Mouse (Mus musculus) ovary, postnatal 14 days (tissue): Measurements from ENCODE around the gene S100a16.

Source experiments
- DNase-seq: peaks from one replicate; pipeline ENCODE4 v3.0.0; 2022; ENCODE audit warnings: low spot score

S100a16 gene

DNA sequence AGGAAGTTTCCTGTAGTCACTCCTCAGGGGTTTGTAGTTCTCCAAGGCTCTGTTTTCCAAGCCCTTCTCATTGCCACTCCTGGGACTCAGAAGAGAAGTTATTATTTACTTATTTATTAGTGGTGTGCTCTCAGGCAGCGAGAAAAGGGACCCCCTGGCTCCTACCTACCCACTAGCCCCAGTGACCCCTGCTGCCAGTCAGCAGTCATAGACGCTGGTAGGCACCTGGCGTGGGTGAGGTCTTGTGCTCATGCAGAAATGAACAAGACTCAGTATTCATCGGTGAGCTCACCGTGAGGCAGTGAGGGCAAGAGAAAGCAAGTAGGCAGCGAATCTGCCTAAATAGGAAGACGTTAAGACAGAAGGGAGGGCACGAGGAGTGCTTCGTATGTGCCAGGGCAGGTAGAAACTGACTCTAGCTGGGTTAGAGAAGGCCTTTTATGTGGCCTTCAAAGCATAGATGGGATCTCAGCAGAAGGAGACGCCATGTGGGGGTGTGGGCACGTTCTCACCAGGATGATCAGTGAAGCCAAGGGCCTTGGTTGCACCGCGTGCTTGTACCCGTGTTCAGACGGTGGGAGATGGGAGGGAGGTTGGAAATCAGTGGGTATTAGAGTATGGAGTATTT, 49.1 kb downstream of the S100a16 start:
- DNase-seq: no peak

DNA sequence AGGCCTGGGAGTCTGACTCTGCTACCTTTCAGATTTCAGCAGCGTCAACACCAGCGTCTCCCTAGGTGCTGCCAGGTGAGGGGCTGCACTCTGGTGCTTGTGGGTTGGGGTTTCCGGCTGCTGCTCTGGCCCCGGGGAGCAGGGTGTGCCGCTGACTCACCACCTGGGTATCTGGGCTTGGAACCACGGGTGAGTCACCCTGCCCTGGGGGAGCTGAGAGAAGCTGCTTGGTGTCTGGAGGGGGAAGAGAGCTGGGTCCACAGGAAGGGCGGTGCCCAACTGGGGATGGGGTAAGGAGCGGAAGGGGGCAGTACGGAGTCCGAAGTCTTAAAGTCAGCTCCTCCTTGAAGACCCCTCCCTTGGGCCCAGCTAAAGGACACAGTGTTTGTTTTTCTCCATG, 49.9 kb downstream of the S100a16 start:
- DNase-seq: no peak

DNA sequence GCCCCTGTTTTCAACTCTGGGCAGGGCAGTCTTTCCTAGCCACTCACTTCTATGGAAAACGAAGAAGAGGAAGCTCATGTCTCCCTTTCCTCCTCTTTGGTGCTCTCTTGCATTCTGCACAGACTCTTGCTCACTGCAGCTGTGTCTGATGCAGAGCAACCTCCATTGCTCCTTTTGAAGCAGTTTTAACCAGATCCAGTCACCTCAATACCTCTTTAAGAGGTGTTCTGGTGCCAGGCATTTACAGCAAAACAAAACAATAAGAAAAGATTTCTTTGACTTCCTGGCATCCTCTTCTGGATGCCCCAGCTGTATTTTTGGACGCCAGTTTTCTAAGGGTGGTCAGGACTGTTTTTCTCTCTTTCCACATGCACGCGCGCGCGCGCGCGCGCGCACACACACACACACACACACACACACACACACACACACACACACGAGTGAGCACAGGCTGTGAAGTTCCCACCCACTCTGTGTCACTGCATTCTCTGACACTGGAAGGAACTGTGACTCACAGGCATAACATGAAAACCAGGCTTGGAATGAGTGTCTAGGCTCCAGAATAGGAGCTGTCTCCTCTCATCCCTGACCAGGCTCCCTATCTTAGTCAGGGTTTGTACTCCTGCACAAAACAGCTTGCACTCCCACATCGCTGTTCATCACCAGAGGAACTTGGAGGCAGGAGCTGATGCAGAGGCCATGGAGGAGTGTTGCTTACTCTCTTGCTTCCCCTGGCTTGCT, 50.5 kb downstream of the S100a16 start:
- DNase-seq: no peak

DNA sequence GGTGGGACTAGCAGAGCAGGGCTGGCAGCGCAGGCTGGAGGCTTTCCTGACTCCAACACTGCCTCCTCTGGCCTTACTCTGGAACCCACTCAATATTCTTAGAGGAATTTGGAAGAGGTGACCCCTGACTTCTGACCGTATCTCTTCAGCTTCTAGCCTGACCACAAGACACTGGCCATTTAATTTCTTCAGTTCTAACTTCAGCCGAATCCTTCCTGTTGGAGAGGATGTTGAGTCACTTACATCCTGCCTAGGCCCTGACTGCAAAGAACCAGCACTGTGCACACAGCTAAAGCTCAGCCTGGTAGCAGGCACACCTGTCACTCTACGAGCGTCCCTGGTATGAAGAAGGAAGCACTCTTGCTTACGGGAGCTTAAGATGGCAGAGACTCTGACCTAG, 52.3 kb downstream of the S100a16 start:
- no peak for DNase-seq

DNA sequence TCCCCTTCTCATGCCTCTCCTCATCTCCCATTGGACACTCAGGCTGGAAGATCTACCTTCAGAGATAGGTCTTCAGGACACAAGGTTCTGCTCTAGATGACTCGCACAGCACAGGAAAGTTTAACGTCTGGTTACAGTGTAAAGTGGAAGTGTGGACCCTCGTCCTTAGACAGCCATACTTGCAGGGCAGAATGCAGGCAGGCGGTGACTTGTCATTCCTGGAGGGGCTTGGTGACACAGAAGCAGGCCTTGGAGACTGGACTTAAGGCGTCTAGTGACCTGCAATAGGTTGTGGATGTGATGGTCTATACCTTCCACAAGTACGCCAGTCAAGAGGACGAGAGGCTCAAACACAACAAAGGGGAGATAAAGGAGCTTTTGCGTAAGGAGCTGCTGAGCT, 52.9 kb downstream of the S100a16 start, which contains the start of gene S100a2:
Gene S100a2, plus strand, starts transcription at position 301 of the 400 bp plus-strand sequence.
- DNase-seq: no peak
